Mouse (Mus musculus) adrenal gland, adult 18-20 months (tissue): ENCODE measurements around the gene Wwc1. TPM values are rescaled to one million over a fixed set of nuclear protein-coding genes. Genes with fewer than 3 reads are reported as not detected.
A peak's percentile ranks its signal among the peaks of the same experiment; 100 is the strongest.

Experiments
- DNase-seq, 2 experiments: peaks; one replicate each; pipeline ENCODE4 v3.0.0; 2021 to 2022; ENCODE audit warnings: low spot score in 2 of 2
- long read RNA-seq, 2 experiments: library from polyadenylated mRNA; stranded (forward); transcript quantifications; one replicate each; pipeline ENCODE4 v2.0.0; 2021
- total RNA-seq, 2 experiments: library from RNA; stranded (reverse); gene quantifications; 1 replicate in 1 of 2; 2 replicates in 1 of 2; pipeline ENCODE4 v1.2.3; 2021

Gene Wwc1
- total RNA-seq: 10 to 100 TPM; 64.0 to 84.7 TPM
- long read RNA-seq, experiment 1, full-length matches to known transcripts: 72 of 85 reads
- long read RNA-seq, experiment 1, partial matches to known transcripts: 5 of 85 reads
- long read RNA-seq, experiment 1, other reads (novel, unspliced or antisense): 8 of 85 reads
- long read RNA-seq, experiment 2, full-length matches to known transcripts: 154 of 221 reads
- long read RNA-seq, experiment 2, partial matches to known transcripts: 50 of 221 reads
- long read RNA-seq, experiment 2, other reads (novel, unspliced or antisense): 17 of 221 reads

DNA sequence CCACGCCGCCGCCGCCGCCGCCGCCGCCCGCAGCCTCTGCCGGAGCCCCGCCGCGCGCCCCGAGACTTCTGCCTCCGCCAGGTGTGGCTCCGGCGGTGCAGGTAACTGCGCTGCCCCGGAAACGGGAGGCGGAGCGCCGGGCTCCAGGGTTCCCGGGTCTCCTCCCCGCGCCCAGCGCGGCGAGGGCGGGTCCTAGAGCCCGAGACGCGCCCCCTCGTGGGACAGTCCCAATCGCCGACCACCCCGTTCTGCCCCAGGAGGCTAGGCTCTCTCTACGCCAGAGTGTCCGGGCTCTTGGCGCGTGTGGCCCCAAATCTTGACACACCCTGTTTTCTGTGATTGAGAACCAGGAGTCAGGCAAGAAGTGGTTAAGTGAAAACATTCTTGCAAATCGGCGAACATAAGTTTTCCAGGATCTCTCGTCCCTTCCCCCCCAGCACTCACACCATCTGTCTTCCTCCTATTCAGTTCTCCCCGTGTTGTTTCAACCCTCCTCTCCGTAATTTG lies at the start of gene Wwc1:
Gene Wwc1 (minus strand): TSS at position 117 of the 507 bp plus-strand sequence.
- peak; percentile 65 to 75 for DNase-seq

DNA sequence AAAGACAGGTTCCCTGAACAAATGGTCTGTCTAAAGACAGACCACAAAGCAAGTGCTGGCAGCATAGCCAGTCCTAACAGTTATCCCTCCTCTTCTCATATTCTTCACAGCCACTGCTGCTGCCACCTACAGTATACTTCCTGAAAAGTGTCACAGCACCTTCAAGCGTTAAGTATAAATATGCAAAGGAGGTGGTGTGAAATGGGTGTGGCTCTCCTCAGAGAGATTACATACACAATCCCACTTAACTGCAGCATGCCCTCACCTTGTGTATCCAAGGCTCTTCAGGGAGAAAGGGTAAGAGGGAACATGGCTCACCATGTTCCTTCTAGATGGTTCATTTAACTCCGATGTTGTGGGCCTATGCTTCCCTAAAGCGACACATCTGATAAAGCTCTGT lies 39.7 kb upstream of the Wwc1 start:
- no peak for DNase-seq

DNA sequence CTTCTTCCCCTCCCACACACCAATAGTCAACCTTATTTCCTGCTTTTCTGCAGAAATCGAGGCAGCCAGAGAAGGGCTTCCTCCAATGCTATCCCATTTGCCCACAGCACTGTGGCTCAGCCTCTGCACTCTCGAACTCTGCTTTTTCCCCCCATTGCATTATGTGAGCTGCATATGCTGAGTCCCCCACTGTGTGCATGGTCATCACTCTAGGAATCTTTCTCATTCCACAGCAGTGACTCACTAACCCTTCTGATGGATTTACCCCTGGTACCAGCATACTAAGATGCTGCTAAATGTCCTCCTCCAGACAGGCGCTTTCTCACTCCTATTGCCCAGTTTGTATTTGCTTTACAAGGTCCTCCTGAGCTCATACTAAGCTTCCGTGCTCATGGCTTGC lies 32.9 kb upstream of the Wwc1 start:
- no peak for DNase-seq

DNA sequence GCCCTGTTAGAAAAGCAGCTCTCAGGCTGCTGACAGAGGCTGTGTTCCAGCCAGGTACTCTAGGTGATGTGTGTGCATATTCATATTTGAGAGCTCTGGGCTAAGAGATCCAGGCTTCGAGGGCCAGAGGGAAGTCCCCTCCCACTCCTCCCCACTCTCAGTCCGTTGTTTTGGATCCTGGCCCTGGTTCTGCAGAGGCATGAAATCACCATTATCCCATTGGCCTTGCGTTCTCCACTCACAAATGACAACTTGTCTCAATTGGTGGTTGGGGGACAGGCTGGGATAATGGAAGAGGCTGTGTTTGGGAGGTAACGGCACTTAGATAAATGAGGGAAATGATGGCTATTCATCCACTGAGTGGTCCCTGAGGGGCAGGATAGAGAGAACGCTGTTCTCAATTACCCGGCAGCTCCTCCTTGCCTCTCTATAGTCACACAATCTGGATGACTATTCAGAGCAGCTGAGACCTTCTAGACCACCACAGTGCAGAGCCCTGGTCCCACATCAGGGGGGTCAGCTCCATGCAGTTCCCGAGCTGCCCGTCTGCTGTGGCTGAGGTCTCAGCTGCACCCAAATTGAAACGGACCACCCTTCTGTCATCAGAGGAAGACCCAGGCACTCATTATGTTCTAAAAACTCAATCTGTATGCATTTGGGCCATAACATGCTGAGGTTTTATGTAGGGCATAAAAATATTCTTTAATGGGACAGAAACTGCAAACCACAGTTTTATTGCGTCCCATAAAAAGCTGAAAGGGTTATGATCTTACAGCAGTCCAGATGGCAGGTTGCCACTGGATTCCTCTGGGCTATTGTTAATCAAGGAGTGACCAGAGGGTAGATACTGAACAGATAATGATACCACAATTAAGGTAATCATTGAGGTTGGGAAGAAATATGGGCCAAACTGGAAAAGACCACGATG lies 29.2 kb upstream of the Wwc1 start:
- no peak for DNase-seq

DNA sequence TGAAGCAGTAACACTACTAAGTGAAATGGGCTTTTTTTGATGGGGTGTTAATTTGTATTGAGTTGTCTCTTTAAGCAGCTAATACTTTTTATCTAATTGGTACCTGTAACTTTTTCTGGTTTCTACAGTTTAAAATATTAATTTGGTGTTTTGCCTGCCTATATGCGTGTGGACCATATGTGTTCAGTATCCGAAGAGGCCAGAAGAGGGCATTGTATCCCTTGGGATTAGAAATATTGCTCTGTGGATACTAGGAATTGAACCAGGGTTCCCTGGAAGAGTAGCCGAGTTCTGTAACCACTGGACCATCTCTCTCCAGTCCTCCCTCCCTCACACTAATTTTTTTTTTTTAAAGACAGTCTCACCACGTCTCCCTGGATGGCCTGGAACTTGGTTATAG lies 22.6 kb upstream of the Wwc1 start:
- DNase-seq: no peak

DNA sequence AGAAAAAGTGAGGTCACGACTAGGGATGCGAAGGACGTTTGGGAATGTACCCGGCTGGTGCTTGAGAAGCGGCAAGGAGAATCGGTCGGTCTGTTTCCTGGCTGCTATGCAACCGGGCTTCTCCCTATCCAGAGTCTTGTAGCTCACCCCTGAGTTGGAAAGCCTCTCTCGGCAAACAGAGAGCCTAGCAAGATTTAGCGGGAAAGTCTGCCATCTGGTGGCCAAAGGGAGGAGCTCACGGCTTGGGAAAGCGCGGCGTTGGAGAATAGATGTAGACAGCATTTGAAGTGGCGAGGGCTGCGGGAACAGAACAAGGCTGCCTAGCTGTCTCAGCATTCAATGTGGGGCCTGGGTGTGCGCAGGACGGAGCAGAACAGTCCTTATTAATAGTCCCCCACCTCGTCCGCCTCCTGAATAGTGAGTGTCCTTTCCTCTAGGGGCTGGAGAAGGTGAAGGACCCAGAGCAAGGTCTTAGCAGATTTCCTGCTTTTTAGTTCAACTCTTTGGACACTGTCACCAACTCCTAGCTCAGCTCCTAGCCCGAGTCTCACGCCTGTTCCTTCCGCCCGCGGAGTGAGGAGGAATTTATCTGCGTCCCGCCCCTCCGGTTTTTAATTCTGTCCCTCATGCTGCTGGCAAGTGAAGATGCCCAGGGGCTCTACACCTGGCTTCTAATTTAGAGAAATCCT lies 21.1 kb upstream of the Wwc1 start:
- peak; percentile 83 to 90 for DNase-seq

DNA sequence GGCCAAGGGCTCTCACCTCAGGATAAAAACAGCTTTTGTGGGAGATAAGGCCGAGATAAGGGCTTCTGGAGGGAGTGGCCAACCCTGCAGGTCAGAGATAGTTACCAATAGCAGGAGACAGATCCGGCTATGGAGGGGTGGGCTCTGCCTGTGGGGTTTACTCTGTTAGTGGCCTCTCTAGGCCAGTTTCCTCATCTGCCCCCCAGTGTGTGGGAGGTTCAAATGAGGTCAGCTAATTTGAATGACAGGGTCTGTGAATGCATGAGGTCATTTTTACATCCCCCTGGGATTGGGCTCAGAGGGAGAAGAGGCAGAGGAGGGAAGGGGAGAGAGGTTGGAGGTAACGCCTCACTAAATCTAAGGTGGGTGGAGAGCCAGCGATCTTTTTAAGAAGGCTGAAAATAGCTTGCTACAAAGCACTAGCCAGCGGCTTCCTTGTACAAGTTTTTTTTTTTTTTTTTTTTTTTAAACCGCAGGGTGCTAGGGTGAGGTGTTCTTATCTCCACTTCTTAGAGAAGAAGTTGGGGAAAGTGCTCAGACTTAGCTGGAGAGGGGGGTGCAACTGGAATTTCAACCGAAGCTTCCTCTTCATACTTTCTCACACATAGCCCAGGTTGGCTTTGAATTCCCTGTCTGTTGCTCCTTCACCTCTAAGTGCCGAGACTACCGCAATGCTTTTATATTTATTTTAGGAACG lies 20.4 kb upstream of the Wwc1 start:
- no peak for DNase-seq

DNA sequence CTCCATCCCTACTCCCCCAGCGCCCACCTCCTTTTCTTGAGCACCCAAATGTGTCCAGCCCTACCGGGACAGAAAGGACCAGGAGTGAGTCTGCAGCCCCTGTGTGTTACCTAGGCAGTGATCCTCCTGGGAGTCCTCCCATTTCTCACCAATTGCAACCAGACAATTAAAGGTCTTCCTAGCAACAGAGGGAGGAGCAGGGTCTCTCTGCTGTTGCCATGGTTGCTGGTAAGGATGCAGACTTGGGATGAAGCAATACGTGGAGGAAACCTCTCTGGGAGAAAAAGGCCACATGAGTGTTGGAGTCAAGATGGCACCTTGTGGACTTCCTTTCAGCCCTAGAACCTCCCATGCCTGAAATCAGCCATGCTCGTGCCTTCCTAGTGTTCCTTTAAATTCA lies 19.7 kb upstream of the Wwc1 start:
- no peak for DNase-seq

DNA sequence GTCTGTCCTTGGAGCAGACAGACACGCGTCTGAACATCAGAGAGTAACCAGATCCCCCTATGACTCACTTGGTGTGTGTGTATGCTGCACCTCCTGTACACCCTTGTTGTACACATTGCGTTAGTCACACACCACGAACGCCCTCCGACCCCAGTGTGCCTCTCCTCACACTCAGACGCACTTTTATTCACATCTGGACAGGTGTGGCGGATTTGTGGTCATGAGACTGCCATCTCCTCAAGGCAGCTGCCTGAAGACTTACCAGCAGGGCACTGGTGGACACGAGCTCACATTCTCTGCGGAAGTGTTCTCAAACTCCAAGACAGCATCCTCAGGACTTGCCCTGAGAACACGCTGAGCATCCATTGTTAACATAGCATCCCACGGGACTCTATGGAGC lies 17.7 kb upstream of the Wwc1 start:
- DNase-seq: no peak

DNA sequence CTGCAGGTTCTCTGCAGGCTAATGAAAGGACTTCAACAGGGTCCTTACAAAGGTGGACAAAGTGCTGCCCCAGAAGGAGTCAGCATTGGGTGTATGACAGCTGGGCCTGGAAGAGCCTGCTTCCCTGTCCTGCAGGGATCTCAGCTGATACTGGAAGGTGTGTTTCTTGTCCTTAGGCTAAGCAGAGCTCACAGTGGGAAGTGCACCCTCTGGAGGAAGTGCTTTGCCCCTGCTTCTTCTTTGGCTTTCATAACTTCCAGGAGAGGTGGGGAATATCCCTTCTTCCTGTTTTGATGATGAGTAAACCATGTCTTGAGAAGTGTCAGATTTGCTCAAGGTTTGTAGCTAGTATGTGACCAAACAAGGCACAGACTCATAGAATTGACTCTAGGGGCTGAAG lies 15.0 kb upstream of the Wwc1 start:
- DNase-seq: no peak

DNA sequence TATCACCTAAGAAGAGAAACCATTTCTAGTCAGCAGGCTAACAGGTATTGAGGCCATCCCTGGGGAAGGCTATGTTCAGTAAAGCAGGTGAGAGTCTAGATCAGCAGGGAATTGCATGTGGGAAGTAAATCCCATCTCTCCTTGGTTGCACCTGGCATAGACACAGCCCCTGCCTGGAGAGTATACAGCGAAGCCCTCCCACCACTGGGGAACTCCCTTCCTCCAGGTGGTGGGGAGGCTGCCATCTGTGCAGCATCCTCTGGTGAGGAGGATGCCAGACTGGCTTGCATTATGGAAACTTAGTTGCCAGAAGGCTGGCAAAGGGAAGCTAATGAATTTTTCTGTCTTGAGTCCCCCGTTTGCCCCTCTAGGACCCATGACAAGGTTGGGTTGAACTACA lies 11.5 kb upstream of the Wwc1 start:
- DNase-seq: no peak

DNA sequence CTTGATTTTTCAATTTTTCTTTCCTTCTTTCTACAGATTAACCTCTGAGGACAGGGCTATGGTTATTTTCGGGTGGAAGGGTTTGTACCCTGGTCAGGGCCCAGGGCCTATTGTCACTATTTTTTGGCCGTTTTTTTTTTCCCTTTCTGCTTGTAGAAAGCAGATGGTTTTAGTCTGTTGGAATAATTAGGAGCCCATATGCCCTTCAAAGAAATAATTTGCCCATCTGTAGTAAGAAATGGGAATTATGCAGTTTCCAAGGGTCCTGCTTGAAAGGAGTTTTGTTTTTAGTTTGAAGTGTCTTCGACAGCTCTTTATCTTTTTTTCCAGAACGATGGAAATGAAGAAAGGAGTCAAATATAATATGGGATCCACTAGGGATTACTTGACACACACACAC lies 9.6 kb upstream of the Wwc1 start:
- DNase-seq: no peak

DNA sequence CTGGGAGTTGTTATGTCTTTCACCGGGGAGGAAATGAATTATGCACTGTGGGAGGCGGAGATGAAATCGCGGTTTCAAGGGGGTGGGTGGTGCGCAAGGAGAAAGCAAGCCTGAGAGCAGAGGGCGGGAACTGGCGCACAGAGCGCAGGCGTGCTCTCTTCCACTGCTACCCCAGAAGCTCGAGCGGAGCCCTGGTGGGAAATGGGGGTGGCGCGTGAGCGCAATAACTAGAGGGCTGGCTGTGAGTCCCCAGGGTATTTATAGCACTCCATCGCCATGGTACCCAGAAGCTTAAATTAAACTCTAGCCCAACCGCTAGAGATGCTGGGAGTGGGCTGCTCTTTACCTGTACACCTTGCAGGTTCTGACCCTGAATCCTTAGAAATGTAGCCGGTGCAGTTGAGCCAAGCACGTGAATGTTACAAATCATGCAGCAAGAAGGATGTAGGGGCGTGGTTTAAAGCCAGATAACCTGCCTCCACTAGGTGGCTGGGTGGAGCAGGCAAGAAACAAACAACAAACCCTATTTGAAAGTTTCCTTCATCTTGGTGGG lies 5.6 kb upstream of the Wwc1 start:
- DNase-seq: peak in 1 of 2 experiments; percentile 38

DNA sequence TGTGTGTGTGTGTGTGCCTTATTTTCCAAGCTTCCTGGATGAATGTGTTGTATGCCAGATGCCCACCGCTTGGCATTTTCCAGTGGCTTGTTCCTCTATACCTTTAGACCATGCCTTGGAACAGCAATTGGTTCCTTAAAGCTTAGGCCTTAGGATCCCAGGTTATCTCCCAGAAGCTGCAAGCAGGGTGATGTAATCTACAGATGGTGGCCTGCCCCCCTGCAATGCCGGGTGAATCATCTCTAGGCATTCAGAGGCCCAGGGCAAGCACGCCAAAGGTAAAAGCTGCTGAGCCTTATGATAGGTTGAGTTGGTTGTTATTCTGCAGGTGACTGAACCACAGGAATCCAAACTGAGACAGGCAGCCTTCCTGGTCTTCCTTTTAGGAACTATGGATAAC lies 2.4 kb upstream of the Wwc1 start:
- DNase-seq: no peak

DNA sequence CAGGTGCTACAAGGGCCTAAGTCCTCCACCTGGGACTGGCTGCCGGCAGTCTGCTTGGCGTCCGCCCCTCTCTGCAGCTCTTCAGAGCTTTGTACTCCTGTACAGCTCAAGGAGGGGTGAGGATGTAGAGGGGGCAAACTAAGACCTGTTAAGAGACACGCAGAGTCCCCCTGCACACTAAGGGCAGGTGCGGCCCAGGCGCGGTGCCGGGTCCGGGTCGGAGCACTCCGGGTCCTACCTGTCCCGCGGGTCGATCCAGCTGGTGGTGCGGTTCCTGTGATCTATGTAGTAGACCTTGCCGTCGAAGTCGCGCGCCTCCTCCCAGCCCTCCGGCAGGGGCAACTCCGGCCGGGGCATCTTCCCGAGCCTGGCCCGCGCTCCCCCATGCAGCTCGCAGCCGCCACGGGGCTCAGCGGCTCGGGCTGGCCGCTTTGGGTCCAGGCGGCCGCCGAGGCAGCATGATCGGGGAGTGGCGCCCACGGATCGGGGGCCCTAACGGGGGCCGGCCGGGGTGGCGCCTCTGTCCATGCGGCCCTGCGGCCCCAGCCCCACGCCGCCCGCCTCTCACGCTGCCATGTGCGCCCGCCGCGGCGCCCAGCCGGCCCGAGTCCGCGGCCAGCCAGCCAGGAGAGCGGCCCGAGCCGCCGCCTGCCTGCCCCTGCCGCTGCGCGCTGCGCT lies 455 bp downstream of the Wwc1 start:
- DNase-seq: no peak

DNA sequence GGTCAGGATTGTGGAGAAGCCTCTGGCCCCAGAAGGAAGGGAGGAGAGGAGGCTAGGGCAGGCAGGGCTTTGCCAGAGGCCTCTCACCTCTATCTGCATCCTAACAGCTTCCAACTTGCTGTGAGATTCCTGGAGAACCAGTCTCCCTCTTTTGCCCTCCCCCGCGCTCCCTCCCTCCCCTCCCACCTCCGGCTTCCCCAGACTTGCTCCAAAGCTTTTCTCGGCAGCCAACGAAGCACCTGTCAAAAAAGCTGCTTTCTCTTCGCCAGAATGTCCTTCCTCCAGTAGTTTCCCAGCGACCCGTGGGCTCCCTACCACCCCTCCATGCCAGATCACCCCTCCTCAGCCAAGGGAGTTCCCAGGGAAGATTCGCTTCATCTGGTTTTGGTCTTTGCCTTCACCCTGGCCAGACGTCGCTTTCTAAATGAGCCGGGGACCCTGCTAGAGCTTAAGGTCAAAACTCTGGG lies 1.0 kb downstream of the Wwc1 start:
- no peak for DNase-seq

DNA sequence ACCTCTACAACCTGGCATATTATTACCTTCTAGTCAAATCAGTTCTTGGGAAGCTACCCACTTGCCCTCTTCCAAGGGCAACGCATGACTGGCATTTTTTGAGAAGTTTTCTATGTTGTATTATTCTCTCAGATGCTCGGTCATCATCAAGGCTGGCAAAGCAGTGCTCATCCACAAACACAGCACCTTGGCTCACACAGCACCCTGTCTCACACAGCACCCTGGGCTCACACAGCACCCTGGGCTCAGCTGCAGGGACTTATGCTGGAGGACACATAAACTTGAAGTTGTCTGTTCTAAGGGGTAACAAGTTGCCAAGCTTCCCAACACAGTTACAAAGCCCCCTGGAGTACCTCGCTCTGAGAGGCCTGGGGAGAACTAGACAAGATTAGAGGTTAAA lies 2.5 kb downstream of the Wwc1 start:
- DNase-seq: no peak

DNA sequence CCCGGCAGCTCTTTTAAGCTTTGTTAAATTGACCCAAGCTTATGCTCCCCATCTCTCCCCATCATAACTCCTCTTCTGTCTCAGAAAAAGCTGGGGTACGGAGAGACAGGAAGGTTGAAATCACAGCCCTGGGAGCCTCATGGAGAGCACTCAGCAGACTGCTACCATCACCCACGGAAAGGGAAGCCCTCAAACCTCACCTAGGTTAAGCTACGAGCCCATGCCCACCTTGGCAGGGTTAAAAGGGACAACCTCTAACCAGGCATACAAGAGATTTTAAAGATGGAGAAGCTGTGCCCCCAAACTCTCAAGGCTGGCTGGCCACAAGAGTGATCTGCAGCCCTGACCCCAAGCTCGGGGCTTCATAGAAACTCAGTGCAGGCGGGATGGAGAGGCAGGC lies 3.2 kb downstream of the Wwc1 start:
- no peak for DNase-seq

DNA sequence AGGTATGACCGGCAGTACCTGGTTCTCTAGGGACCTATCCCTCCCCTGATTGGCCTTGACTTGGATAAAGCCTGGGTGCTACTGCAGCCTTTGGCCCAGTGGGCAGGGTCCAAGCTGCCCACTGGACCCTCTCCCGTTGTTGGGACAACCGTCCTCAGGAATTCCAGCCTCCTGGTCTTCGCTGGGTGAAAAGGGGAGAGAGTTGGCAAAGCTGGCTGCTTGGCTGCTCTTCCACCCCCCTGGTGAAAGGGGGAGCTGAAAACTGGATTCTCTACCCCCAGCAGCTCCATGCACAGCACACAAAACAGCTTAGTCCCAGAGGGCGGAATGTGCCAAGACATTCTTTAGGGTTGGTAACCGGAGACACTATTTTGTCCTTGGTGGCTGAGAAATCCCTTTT lies 3.8 kb downstream of the Wwc1 start:
- no peak for DNase-seq
